Comparison of ENCODE assay signal across 13 mouse cellular contexts in the genomic region with DNA sequence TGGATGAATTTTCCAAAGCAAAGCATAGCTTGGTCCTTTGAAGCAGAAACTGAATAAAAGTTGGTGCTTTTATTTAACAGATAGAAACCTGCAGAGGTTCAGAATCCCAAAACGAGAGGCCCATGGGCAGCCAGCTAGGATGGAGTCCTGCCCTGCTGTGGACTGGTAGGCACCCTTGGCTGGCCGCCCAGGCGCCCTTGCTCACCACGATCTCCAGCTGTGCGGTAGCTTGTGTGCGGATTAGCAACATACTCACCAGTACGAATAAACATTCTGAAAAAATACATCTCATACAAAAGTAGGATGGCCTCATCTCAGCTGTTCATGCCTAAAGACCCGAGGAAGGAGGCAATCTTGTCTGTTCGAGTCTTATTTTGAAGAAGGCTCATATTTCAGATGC. TPM values are rescaled to one million over a fixed set of nuclear protein-coding genes. Genes with fewer than 3 reads are reported as not detected.
DNase-seq lines count a peak whose midpoint lies in the region; ATAC-seq and TF ChIP-seq lines count a peak whose summit lies in the region.
"Had no signal": no experiment of that assay in that cellular context is flagged by ENCODE, and none has a peak within 500 bp of the region (broad histone marks: within the 10 kb centered on the region; RNA-seq: fewer than 3 reads in every experiment).

No protein-coding gene starts in this region.

- CTCF ChIA-PET in Patski (lab: Charles Lee), result interaction anchor here (1.1 kb wide), 1 partner anchor 81 kb away, joined by 3 read pairs; no protein-coding TSS in a partner anchor

- H3K36me3 ChIP-seq in kidney, adult 2 months (ENCODE audit: control insufficient read depth, insufficient read depth, low read length), result no peaks in the 10 kb centered on the region
- no peaks in the 10 kb centered on the region for H3K36me3 ChIP-seq in hindbrain, embryonic 11.5 days (ENCODE audit: control insufficient read depth, insufficient read depth, low read length)
- no peaks in the 10 kb centered on the region for H3K36me3 ChIP-seq in midbrain, embryonic 16.5 days (ENCODE audit: control insufficient read depth, insufficient read depth, low read length)
- H3K36me3 ChIP-seq: lung, embryonic 15.5 days had no signal

- POLR2A ChIA-PET in Patski (lab: Charles Lee), result no interaction called here

- DNase-seq in kidney, adult 2 months, result peak; percentile 34
- no peak for DNase-seq in kidney, adult 9 months
- no peak for DNase-seq in Patski (ENCODE audit: low read depth, low spot score)
- DNase-seq in hindbrain, embryonic 11.5 days (ENCODE audit: low spot score), result no peak
- no peak for DNase-seq in layer of hippocampus, postnatal 25 days (ENCODE audit: extremely low spot score in 1 of 2, low spot score in 1 of 2)
- no peak for DNase-seq in cerebellum, adult 18-20 months
- DNase-seq: gastrocnemius, postnatal 36 days; heart, postnatal 36 days had no signal

- no peak overlapping the region for H3K9ac ChIP-seq in hindbrain, embryonic 11.5 days (ENCODE audit: low read depth, low read length)
- H3K9ac ChIP-seq in midbrain, embryonic 16.5 days (ENCODE audit: low read depth, low read length), result no peak overlapping the region
- H3K9ac ChIP-seq: lung, embryonic 15.5 days had no signal

- H3K4me3 ChIP-seq in kidney, adult 2 months (ENCODE audit: insufficient read depth, low read depth, low read length), result no peak overlapping the region
- H3K4me3 ChIP-seq in hindbrain, embryonic 11.5 days (ENCODE audit: low read depth, low read length), result no peak overlapping the region
- H3K4me3 ChIP-seq in midbrain, embryonic 16.5 days (ENCODE audit: low read depth, low read length), result no peak overlapping the region
- H3K4me3 ChIP-seq: erythroblast, embryonic 14.5 days; lung, embryonic 15.5 days had no signal

- in situ Hi-C loops in Patski (cut with MboI; ENCODE audit: low pct_unique_long_range_greater_than_20kb), result loop anchor here (5.0 kb wide), 1 partner anchor 80 kb away; no protein-coding TSS in a partner anchor

- 47% methylated on average over 9 of the region's 9 CpGs for WGBS in kidney, adult 2 months
- WGBS in hindbrain, embryonic 11.5 days, result 73% methylated on average over 9 of the region's 9 CpGs
- WGBS in midbrain, embryonic 16.5 days, result 71% methylated on average over 9 of the region's 9 CpGs

- TF ChIP-seq CTCF in kidney, adult 2 months (conservative IDR thresholded peaks at IDR 0.05; ENCODE audit: insufficient read depth, insufficient read length, low read depth, low read length), result no peak
- no peak for TF ChIP-seq CTCF in Patski (IDR thresholded peaks at IDR 0.05)

- no peaks in the 10 kb centered on the region for H3K9me3 ChIP-seq in hindbrain, embryonic 11.5 days (ENCODE audit: control insufficient read depth, low read length)
- no peaks in the 10 kb centered on the region for H3K9me3 ChIP-seq in midbrain, embryonic 16.5 days (replicated peaks; ENCODE audit: control insufficient read depth, low read length, poor library complexity, severe bottlenecking)
- H3K9me3 ChIP-seq: lung, embryonic 15.5 days had no signal

- no peak overlapping the region for H3K4me2 ChIP-seq in hindbrain, embryonic 11.5 days (replicated peaks; ENCODE audit: low read depth, low read length)
- no peak overlapping the region for H3K4me2 ChIP-seq in midbrain, embryonic 16.5 days (ENCODE audit: low read length)
- H3K4me2 ChIP-seq: lung, embryonic 15.5 days had no signal

- no peaks in the 10 kb centered on the region for H3K27me3 ChIP-seq in kidney, adult 2 months (replicated peaks; ENCODE audit: control insufficient read depth, insufficient read depth, low read length)
- H3K27me3 ChIP-seq in Patski, result peaks cover 2% of the 10 kb centered on the region
- no peaks in the 10 kb centered on the region for H3K27me3 ChIP-seq in hindbrain, embryonic 11.5 days (ENCODE audit: control insufficient read depth, insufficient read depth, low read length)
- H3K27me3 ChIP-seq in midbrain, embryonic 16.5 days (ENCODE audit: control insufficient read depth, insufficient read depth, low read depth, low read length), result no peaks in the 10 kb centered on the region
- H3K27me3 ChIP-seq: lung, embryonic 15.5 days had no signal

- no peak for TF ChIP-seq POLR2A in kidney, adult 2 months (IDR thresholded peaks at IDR 0.05; ENCODE audit: low read depth, low read length)

- peaks cover 9% of the 10 kb centered on the region; the same call in 1 of the 2 replicates for H3K4me1 ChIP-seq in kidney, adult 2 months (ENCODE audit: control insufficient read depth, insufficient read depth, low read length)
- peaks cover 8% of the 10 kb centered on the region; the same call in 1 of the 2 replicates for H3K4me1 ChIP-seq in hindbrain, embryonic 11.5 days (replicated peaks; ENCODE audit: control insufficient read depth, insufficient read depth, low read length)
- peaks cover 22% of the 10 kb centered on the region for H3K4me1 ChIP-seq in midbrain, embryonic 16.5 days (ENCODE audit: control insufficient read depth, insufficient read depth, low read length)

- ATAC-seq in Patski, result peak; percentile 42
- no peak for ATAC-seq in hindbrain, embryonic 11.5 days (ENCODE audit: low FRiP score)
- ATAC-seq in midbrain, embryonic 16.5 days, result no peak
- ATAC-seq: activated CD4-positive, CD25-positive, alpha-beta regulatory T cell, adult 4 months had no signal

- H3K27ac ChIP-seq in kidney, adult 2 months (ENCODE audit: insufficient read depth, low read depth, low read length), result no peak overlapping the region
- H3K27ac ChIP-seq in hindbrain, embryonic 11.5 days (ENCODE audit: low read depth, low read length), result peak overlapping the region; percentile 66; the same call in 1 of the 2 replicates
- peak overlapping the region; percentile 92 for H3K27ac ChIP-seq in midbrain, embryonic 16.5 days (ENCODE audit: low read length)
- H3K27ac ChIP-seq: lung, embryonic 15.5 days had no signal

RNA-seq across cellular contexts. Expression of gene Ttc30a1, which starts 6.0 kb away (rescaled TPM):
- 2.8 and 3.7 TPM in 2 replicates for polyA plus RNA-seq in kidney, adult 2 months (2012; rRNA removed)
- 2.0 TPM for polyA plus RNA-seq in Patski (2021)
- 9.2 and 12.1 TPM in 2 replicates for polyA plus RNA-seq in hindbrain, embryonic 11.5 days (2014; fragmentation: Nextera tagmentation; extraction: Ambion mirVana)
- polyA plus RNA-seq in midbrain, embryonic 16.5 days (2015; fragmentation: Nextera tagmentation; extraction: Ambion mirVana), result 8.8 and 10.2 TPM in 2 replicates
- total RNA-seq in layer of hippocampus, postnatal 25 days (2021), result 1 to 10 TPM; 3.1 to 3.2 TPM
- polyA plus RNA-seq: erythroblast, embryonic 14.5 days had no signal

RNA-seq across cellular contexts. Expression of gene Ttc30a2, which starts 9.8 kb away (rescaled TPM):
- polyA plus RNA-seq in kidney, adult 2 months (2012; rRNA removed), result 0.20 and 0.38 TPM in 2 replicates
- polyA plus RNA-seq in Patski (2021), result 1.4 TPM
- 0.86 and 1.2 TPM in 2 replicates for polyA plus RNA-seq in hindbrain, embryonic 11.5 days (2014; fragmentation: Nextera tagmentation; extraction: Ambion mirVana)
- 0.78 and 1.2 TPM in 2 replicates for polyA plus RNA-seq in midbrain, embryonic 16.5 days (2015; fragmentation: Nextera tagmentation; extraction: Ambion mirVana)
- under 1 TPM in 1 of 2 experiments, not detected in 1; 0.27 TPM for total RNA-seq in layer of hippocampus, postnatal 25 days (2021)
- total RNA-seq: common myeloid progenitor, adult 5-6 weeks had no signal
- polyA plus RNA-seq: activated CD4-positive, CD25-positive, alpha-beta regulatory T cell, adult 4 months; erythroblast, embryonic 14.5 days had no signal

RNA-seq across cellular contexts. Expression of gene Ttc30b, which starts 49.4 kb away (rescaled TPM):
- 9.4 and 11.8 TPM in 2 replicates for polyA plus RNA-seq in kidney, adult 2 months (2012; rRNA removed)
- polyA plus RNA-seq in Patski (2021), result 12.3 TPM
- 10.6 and 13.9 TPM in 2 replicates for polyA plus RNA-seq in hindbrain, embryonic 11.5 days (2014; fragmentation: Nextera tagmentation; extraction: Ambion mirVana)
- polyA plus RNA-seq in midbrain, embryonic 16.5 days (2015; fragmentation: Nextera tagmentation; extraction: Ambion mirVana), result 21.4 and 22.7 TPM in 2 replicates
- total RNA-seq in layer of hippocampus, postnatal 25 days (2021), result 10 to 100 TPM; 14.2 to 16.3 TPM
- polyA plus RNA-seq: erythroblast, embryonic 14.5 days had no signal
